Mouse (Mus musculus) cerebellum, adult 11-12 months (tissue): ENCODE data around the gene Nrsn2.

Source experiments
- DNase-seq: peaks from one replicate; pipeline ENCODE4 v3.0.0; 2022

The Nrsn2 gene

DNA sequence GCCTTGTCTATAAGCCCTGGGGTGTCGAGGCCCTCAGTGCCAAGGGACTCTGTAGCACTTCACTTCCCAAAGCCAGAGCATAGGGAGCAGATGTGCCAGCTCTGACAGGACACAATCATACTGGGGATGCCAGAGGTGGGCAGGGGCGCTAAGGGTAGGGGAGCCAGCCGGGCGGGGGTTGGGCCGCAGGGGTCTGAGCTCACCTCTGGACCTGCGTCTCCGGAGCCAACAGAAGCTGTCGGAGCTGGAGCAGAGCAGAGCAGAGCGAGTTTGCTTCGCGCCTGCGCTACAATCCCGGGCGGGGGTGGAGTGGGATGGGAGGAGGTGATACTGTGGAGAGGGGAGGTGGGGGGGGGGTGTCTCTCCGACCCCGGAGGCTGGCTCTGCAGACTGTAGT lies at the start of gene Nrsn2:
Nrsn2 (minus strand) TSS at position 294 of the 397 bp plus-strand sequence.
- DNase-seq: no peak

DNA sequence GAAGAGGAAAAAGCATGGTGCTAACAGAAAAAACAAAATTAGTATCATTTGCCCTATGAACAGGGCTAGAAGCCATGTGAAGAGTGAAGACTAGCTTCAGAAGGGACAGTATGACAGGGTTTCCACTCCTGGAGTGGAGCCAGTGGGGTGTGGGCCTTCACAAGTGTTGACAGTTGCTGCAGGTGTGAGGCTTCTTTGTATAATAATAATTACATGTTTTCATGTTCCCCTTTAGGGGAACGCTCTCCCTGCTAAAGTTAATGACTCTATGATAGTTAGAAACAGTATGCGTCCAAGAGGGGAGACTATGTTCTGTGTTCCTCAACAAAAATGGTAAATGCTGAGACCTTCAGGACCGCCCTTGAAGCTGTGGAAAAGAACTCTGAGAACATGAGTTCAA lies 39.3 kb upstream of the Nrsn2 start:
- no peak for DNase-seq

GRCm38 (mm10) chr2:152415287-152415686 lies 38.8 kb upstream of the Nrsn2 start, which contains the start of gene 6820408C15Rik:
Gene 6820408C15Rik (plus strand): TSS chr2:152415587.
- no peak for DNase-seq

- peak; percentile 90 for DNase-seq
Measured at GRCm38 (mm10) chr2:152414591-152415165, 38.2 kb upstream of the Nrsn2 start, which contains the start of gene Zcchc3. Gene Zcchc3 (minus strand): TSS chr2:152415027.

DNA sequence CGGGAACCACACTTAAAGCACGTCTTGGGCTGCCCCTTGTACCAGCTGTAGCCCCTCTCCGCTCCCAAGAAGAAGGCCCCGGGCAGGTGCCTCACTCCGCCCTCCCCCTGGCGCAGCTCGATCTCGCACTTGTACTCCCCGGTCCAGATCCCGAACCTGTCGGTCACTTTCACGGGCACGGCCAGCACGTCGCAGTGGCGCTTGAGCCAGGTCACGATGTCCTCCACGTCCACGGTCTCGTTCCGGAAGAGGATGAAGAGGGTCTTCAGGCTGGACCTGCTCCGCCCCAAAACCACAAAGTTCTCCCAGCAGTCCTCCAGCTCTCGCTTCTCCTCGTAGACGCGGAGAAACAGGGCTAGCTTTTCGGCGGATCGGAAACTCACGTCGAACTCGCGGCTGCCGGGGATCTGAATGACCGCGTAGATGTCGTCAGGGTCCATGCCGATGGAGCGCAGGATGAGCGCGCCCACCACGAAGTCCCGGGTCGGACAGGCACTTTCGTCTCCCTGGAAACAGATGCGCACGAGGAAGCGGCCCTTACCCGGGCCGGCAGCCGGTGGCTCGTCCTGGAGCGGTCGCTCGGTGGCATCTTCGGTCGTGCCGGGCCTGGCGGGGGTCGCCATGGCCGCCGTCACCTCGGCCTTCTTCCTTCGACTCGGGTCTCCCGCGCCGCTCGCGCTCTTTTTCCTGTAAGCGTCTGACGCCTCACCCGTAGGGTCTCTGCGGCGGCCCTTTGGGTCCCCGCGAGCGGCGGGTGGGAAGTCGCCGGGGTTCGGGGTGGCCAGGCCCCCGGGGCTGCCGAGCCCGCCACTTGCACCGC lies 37.5 kb upstream of the Nrsn2 start:
- peak; percentile 60 for DNase-seq

- DNase-seq: no peak
Measured at GRCm38 (mm10) chr2:152413158-152413764, 36.8 kb upstream of the Nrsn2 start.

DNA sequence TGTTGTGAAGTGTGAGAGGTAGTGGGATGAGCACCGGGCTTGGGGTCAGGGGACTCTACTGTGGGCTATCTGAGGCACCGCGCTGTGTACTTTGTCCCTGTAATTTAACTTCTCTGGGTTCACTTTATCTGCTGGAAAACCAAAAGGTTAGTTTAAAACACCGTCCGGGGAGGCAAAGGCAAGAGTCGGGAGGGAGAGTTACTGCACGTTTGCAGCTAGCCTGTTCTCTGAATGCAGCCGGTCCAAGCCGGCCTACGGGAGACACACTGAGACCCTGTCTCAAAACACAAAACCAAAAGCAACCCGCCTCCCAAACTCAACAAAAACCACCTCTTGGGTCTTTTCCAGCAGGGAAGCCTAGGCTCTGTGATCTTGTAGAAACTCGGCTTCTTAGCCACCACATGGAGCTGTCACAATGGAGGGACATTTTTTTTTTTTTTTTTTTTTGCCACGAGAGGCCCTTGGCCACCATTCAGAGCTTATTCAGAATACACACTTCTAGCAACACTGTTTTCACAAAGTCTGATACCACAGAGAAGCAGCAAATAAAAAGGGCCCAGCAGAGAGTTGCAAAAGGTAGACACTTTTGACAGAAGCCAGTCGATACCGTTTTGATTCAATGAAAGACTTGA lies 36.2 kb upstream of the Nrsn2 start:
- DNase-seq: no peak

- DNase-seq: no peak
Measured at GRCm38 (mm10) chr2:152411471-152411870, 35.0 kb upstream of the Nrsn2 start.

GRCm38 (mm10) chr2:152410971-152411371 lies 34.5 kb upstream of the Nrsn2 start:
- peak; percentile 72 for DNase-seq

DNA sequence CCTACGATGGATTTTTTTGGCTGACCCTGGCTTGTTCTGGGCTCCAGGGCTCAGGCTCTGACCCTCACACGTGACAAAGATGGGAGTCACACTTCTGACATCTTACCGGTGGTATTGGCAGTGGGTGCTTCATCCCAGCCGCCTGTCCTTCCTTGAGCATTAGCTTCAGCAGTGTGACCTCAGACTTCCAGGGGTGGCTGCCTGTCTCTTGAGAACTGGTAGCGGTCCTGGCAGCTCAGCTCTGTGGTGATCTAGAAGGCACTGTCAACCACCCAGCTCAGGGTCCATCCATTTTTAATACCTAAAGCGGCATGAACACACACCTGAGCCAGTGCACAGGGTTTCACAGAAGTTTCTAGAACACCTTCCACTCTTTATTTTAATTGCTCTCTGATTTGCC lies 33.3 kb upstream of the Nrsn2 start:
- DNase-seq: no peak

GRCm38 (mm10) chr2:152406126-152406525 lies 29.7 kb upstream of the Nrsn2 start:
- peak; percentile 96 for DNase-seq

DNA sequence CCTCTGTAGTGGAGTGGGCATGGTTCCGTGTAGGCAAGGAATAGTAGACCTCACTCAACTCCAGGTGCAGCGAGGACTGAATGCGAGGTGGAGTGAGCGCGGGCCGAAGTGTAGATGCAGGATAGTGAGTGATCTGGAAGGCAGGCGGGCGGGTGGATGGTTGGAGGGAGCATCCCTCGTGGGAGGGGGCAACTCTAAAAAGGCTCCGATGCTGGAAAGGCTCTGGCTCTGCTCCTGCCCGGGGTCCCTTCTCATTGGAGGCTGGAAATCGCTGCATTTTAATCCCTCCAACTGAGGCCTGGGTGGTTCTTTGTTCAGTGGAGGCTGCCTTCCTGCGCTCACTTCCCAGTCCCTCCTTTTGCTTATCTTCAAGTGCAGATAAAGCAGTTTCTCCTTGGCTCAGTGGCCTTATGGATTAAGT lies 22.7 kb upstream of the Nrsn2 start:
- no peak for DNase-seq

GRCm38 (mm10) chr2:152398691-152399090 lies 22.3 kb upstream of the Nrsn2 start:
- peak; percentile 90 for DNase-seq

DNA sequence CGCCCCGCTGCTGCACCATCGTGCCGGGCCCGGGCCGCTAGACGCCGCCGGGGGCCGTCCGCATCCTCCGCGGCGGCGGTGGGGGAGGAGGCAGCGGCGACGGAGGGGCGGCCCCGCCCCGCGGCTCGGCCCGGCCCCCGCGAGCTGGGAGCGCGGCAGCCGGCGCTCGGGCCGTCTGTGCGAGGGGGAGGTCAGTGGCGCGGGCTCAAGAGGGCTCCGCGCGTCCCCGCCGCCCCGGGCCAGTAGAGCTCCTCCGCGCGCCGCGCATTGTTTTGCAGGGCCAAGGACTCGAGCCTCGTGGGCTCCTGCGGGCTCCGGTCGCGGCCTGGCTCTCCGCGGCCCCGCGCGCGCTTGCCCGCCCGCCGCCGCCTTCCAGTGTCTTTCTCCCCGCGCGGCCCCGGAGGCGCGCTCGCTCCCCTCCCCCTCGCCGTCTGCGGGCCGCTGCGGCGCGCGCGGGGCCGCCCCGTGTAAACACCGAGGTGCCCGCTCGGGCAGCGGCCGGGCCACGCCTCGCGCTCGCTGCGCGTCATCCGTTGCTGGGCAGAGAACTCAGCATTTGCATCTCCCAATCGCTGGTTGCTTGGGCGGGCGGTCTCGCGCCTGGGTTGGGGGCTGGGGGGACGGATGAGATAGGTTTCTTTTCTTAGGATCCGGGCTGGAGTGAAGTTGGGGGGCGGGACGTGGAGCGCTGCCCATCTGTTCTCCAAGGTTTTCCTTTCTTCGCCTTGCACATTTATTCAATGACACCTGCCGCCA lies 21.4 kb upstream of the Nrsn2 start, which contains the start of gene Sox12:
Sox12 (minus strand) TSS at position 384 of the 756 bp plus-strand sequence.
- peak; percentile 94 for DNase-seq

DNA sequence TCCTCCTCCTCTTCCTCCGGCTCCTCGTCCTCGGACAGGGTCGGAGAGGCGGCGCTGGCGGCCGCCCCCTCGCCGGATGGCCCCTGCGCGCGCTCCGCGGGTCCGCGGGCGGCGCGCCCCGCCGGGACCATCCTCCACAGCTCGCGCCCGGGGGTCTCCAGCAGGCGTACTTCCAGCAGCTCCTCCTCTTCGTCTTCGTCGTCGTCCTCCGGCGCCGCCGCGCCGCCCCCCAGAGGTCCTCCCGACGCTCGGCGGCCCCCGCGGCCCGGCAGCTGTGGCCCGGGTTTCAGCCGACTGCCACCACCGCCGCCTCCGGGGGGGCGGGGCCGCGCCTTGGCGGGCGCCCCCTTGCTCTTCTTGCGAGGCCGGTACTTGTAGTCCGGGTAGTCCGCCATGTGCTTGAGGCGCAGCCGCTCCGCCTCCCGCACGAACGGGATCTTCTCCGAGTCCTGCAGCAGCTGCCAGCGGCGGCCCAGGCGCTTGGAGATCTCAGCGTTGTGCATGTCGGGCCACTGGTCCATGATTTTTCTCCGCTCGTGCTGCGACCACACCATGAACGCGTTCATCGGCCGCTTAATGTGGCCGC lies 20.7 kb upstream of the Nrsn2 start:
- peak; percentile 80 for DNase-seq

- DNase-seq: peak; percentile 81
Measured at GRCm38 (mm10) chr2:152396110-152397003, 19.9 kb upstream of the Nrsn2 start.

DNA sequence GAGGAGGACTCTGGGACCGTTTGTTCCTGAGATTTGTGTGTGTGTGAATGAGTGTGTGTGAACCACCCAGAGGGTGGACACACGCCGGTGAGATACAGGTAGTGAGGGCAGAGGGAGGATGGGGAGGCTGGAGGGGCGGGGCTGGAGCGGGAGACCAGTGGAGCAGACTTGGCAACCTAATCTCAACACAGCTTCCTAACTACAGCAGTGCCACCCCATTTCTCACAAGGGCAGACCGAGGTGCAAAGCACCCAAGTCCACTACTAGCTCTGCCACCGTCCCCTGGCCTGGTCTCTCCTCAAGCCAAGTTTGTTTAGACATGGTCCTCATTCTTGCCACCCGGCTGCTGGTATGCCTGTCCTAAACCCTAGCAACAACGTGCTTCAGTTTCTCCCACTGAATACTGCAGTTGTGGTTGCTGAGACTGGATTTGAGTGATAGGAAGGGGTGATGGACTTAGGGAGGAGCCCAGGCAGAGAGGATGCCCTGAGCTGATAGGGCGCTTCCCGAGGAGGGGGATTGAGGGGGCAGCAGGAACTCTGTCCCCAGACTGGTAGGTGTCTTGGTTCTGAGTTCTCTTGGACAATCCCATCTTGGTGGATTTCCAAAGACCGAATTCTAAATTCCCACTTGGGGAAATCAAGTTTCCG lies 19.0 kb upstream of the Nrsn2 start:
- DNase-seq: peak; percentile 44

DNA sequence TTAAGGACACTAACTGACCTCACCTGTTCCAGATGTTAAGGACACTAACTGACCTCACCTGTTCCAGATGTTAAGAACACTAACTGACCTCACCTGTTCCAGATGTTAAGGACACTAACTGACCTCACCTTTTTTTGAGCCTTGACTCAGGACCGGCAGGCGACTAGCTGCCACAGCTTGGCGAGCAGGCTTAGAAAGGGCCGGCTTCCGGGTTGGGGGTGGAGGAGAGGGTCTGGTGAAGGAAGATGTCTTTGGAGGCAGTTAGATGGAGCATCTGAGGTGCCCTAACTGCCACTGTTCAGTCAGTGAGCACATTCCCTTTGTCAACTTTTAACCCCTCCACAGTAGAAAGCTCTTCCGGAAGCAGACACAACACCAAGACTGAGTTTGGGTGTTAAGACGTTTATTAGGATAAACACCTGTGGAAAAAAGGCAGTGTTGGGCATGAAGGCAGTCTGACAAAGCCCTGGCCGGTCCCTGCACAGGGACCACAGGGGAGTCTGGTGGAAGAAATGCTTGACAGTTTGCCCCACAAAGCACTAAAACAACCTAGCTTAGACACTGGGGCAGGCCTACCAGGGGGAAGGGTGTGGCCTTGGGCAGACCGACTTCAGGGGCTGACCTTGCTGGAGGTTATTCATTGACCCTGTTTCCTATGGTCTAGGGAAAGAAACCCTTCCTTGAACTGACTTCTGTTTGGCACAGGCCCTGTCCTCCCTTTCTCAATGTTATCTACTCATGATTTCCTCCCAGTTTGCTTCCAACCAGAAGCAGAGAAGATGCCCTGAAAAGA lies 17.0 kb upstream of the Nrsn2 start:
- DNase-seq: peak; percentile 27

GRCm38 (mm10) chr2:152392786-152393185 lies 16.3 kb upstream of the Nrsn2 start:
- DNase-seq: peak; percentile 58

DNA sequence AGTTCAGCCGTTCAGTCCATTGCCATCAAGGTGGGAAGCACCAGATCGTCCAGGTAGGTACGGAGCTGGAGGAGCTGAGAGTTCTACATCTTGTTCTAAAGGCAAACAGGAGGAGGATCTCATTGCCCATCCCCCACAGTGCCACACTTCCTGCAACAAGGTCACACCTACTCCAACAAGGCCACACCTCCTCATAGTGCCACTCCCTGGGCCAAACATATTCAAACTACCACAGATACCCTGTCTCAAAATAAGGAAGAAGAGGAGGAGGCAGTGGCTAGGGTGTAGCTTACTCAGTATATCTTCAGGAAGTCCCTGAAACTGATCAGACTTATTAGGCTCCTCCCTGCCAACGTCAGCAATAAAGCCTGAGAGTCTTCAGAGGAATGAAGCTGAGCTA lies 7.8 kb upstream of the Nrsn2 start:
- DNase-seq: no peak
